Mouse (Mus musculus): ENCODE data around the gene Tm7sf3.

Tm7sf3 gene

DNA sequence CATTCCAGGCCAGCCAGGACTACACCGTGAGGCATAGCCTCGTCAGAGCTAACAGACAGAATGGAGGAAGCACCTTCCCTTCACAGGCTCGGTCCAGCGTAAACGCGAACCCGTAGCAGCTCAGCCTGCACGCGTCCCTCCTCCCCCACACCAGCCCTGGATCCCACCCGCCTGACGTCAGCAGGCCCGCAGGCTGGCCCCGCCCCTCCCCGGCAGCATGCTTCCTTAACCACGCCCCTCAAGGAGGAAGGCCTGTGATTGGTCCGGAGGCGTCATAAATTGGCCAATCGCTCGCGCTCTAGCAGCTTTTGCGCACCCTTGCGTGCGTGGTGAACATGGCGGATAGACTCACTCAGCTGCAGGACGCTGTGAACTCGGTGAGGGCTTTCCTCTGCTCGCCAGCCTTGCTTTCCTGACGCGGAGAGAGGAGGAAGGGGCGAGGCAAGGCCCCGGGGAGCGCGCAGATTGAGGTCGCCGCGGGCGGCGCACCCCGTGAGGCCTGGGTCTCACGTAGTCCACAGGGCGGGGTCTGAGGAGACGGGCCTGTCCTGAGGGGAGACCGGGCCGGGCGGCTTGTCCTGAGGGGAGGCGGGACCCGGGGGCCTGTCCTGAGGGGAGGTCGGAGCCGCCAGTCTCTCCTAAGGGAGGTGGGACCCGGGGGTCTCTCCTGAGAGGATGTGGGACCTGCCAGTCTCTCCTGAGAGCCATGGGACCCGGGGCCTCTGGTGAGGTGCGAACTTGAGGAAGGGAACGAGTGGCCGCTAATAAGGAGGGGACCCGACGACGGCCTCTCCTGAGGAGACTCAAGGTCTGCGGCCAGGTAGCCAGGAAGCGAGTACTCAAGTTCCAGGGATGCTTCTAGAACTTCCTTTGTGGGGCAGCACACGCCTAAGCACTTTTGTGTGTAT, at the start of gene Tm7sf3, which contains the start of gene Med21:
Gene Tm7sf3, minus strand, starts transcription at position 549 of the 908 bp plus-strand sequence.
Gene Med21, plus strand, starts transcription at position 272 of the 908 bp plus-strand sequence.
- DNase-seq (ENCODE audit: low spot score in 2 of 2): peak; percentile 95 to 98

DNA sequence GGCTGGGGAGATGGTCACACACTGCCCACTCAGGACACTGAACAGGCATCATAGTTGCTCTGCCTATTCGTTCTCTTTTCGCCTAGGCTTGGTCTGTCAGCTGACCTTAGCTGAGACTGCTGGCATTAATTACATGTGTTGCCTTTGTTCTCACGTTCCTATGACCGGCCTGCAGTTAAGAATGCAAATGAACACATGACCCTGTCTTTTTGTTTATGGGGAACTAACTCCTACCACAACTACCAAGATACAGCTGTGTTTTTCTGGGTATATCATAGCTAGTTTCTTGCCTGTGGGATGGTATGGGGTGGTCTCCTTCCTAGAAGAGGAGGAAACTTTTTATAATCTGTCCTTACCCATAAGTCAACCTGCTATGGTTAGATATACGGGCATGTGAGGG, 46.2 kb upstream of the Tm7sf3 start:
- no peak for DNase-seq (ENCODE audit: low spot score in 2 of 2)

DNA sequence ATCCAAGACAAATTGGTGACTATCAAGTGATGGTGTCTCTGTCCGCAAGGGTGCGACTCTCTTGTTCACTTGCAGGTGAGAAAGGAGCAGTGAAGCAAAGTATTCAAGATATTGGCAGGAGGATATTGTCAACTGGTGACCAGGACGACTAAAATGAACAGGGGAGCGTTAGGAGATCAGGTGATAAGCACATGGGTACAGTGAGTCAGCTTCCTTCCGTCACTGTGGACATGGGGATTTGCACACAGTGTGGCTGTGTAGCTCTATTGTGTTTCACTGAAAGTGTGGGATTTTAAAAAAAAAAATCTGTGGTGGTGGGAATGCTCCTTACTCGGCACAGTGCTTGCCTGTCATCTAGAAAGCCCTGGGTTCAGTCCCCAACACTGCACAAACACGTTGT, 45.4 kb upstream of the Tm7sf3 start:
- DNase-seq (ENCODE audit: low spot score in 2 of 2): no peak

GRCm38 (mm10) chr6:146686463-146687196, 44.0 kb upstream of the Tm7sf3 start:
- no peak for DNase-seq (ENCODE audit: low spot score in 2 of 2)

GRCm38 (mm10) chr6:146685781-146686308, 43.2 kb upstream of the Tm7sf3 start:
- no peak for DNase-seq (ENCODE audit: low spot score in 2 of 2)

DNA sequence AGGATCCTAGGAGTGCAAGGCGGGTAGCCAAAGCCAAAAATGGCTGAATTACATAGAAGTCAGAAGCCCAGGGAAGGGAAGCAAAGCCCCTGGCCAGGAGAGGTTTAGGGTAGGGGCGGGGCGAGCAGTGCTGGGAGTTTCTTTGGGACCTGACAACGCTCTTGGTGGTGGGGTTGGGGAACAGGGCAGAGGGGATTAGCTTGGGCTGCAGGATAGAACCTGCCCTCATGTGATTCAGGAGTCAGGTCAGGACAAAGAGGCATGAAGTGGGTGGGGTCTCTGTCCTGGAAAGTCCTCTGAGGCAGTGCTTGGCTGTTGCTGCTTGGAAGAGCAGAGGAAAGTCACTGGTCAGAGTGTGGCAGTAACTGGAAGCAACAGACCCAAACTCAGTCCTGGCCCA, 41.3 kb upstream of the Tm7sf3 start:
- no peak for DNase-seq (ENCODE audit: low spot score in 2 of 2)

DNA sequence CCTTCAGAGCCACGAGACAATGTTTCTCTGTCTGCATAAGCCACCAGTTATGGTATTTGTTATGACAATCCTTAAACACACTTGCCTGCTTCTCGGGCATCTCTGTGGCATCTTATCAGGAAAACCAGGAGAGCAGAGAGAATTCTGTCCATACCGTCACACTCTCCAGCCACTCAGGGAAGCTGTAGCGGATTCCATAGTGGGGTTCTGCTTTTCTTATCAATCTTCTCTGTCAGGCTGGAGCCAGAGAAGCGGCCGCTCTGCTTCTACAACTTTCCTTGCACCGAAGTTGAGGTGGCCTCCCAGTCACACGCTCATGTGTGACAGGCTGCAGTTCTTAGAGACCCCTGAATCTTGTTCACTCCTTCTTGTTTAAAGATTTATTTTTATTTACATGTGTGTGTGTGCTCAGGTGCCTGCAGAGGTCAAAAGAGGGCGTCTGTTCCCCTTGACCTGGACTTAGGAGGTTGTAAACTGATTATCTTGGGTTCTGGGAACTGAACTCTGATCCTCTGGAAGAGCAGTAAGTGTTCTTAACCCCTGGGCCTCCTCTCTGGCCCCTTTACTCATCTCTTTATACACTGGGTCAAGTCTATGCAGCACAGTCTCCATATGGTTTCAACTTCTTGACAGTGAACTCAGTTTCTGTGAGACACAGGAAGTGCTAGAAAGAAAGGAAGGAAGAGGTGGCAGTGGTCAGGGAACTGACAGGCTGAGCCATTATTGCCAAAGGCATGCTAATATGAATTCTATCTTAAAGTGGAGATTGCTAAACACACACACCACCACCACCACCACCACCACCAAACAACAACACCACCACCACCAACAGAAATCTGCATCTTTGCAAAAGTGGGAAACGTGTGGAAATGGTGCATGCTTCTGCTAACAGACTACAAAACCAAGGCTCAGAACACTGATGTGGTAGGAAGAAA, 35.8 kb upstream of the Tm7sf3 start:
- no peak for DNase-seq (ENCODE audit: low spot score in 2 of 2)

- no peak for DNase-seq (ENCODE audit: low spot score in 2 of 2)
Observed at GRCm38 (mm10) chr6:146676904-146677303, 34.3 kb upstream of the Tm7sf3 start.

DNA sequence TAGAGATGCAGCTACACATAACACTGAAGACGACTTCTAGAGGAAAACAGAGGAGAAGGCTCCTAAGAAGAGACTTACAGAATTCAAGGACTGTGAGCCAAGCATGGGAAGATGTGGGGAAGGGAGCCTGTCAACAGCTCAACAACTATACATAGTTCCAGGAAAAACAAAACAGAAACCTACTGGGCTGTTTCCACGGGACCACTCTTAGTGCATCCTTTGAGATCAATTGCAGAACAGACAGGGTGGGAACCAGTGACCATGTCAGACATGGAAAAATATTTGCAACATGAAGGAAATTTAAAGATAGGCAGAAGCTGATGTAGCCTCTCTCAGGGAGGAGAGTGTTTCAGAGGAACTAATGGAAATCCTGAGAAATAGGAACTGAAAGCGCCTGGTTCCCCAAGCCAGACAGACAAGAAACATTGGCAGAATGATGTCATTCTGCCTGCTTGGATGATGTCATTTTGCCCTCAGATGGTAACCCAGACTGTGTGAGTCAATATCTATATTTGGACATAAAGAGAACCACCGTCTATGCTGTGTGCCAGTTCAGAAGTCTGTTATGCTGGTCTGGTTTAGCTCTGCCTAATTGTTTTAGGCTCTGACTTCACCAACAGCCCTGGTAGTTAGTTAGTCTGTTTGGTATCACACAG, 32.4 kb upstream of the Tm7sf3 start:
- DNase-seq (ENCODE audit: low spot score in 2 of 2): no peak

- DNase-seq (ENCODE audit: low spot score in 2 of 2): no peak
Observed at GRCm38 (mm10) chr6:146674420-146674819, 31.8 kb upstream of the Tm7sf3 start.

DNA sequence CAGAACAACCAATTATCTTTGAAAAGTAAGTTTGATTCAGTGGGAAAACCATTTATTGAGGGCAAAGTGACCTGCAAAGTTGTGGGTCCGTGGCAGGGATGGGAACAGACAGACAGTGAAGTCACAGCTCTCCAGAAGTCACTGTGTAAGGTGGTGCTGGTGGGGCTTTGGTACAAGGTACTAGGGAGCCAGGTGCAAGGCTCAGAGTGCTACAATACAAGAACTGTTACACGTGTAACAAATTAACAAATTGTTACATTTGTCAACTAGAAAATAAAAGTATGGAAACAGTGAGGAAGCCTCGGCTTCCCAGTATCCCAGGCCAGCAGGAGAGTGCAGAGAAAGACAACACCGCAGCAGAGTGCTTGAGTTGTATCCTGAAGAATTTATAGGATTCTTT, 31.1 kb upstream of the Tm7sf3 start:
- DNase-seq (ENCODE audit: low spot score in 2 of 2): no peak

DNA sequence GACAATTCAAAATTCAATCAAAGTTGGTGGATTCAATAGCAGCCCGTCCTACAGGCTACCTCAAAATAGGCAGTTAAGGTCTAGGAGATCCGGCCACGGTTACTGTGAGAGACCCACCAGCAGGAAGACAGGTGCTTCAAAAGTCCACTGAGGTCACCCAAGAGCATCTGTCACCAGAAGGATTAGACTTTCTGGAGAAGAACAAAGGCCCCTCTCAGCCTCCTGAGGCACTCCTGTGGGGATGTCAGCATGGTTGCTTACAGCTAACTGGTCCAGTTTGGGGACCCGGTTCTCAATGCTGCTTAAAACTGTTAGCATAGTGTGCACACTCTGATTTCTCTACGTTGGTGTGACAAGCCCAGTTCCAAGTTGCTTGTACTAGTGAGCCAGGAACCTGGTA, 29.5 kb upstream of the Tm7sf3 start:
- DNase-seq (ENCODE audit: low spot score in 2 of 2): no peak

- no peak for DNase-seq (ENCODE audit: low spot score in 2 of 2)
Observed at GRCm38 (mm10) chr6:146670956-146671855, 28.6 kb upstream of the Tm7sf3 start.

DNA sequence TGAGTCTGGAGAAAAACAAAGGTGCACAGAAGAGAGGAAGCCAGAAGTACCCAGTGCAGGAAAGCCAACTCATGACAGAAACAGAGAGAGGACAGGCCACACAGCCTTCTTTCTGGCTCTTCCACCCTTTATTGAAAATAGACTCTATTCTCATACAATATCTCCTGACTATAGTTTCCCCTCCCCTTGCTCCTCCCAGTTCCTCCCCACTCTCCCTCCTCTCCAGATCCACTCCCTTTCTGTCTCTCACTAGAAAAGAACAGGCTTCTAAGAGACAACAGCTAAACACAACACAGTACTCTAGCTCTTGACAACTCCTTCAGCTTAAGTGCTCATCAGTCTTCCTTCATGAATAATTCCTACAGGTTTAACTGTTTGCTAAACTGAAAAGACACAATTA, 26.0 kb upstream of the Tm7sf3 start:
- DNase-seq (ENCODE audit: low spot score in 2 of 2): no peak

GRCm38 (mm10) chr6:146666811-146667210, 24.2 kb upstream of the Tm7sf3 start:
- DNase-seq (ENCODE audit: low spot score in 2 of 2): no peak

GRCm38 (mm10) chr6:146665408-146665807, 22.8 kb upstream of the Tm7sf3 start:
- no peak for DNase-seq (ENCODE audit: low spot score in 2 of 2)

DNA sequence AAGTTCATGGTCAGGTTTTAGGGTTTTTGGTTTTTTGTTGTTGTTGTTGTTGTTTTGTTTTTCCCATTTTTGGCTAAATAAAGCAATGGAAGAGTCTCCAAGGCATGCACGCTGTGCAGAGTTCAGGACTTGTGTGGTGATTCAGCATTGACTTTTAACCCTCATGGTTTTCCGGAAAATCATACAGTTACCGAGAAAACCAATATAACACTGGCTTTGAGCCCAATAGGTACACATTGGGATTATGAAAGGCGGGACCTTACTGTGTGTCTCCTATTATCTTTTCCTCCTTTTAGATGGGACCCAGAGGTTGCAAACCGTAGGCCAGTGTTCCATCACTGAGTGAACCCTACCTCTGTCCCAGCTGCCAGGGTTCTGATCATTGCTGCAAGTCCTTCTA, 22.3 kb upstream of the Tm7sf3 start:
- no peak for DNase-seq (ENCODE audit: low spot score in 2 of 2)

DNA sequence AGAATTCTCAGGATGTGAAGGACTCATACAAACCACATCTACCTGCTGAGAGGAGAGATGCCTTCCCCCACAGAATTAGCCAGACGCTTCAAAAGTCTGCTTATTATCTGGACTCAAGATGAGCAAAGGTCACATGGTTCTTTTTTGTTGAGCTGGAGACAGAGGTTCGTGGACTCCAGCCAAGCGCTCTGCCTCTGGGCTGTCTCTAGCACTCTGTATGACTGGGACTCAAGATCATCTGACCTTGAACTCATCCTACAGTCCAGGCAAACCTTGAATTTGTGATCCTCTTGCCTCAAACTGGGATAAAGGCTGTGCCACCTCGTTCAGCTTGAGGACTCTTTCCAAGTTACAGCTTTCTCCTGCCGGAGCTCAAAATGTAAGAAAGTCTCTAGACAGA, 21.5 kb upstream of the Tm7sf3 start:
- DNase-seq (ENCODE audit: low spot score in 2 of 2): no peak

GRCm38 (mm10) chr6:146662679-146663078, 20.1 kb upstream of the Tm7sf3 start:
- peak in 1 of 2 experiments; percentile 27 for DNase-seq (ENCODE audit: low spot score in 2 of 2)

DNA sequence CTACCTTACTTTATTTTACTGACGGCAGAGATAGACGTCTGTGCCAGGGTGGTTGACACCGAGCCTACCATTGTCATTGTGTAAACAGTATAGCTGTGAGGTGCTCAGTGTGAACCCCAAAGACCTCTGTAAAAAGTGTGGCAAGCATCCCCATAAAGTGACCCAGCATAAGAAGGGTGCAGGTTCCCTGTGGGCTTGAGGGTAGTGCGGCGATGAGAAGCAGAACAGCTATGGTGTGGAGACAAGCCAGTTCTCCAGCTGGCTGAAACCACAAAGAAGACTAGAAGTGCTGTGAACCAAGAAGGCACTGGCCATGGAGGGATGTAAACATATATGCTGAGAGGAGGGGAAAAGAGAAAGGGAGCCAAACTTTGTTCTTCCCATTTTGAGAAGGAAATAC, 19.0 kb upstream of the Tm7sf3 start:
- no peak for DNase-seq (ENCODE audit: low spot score in 2 of 2)

Data from frontal cortex, postnatal 14 days (tissue).